Mouse (Mus musculus) gastrocnemius, postnatal 36 days (tissue): Measurements from ENCODE around the gene Morc2a. TPM values are rescaled to one million over a fixed set of nuclear protein-coding genes. Genes with fewer than 3 reads are reported as not detected.

Source experiments
- DNase-seq, 2 experiments: peaks; one replicate each; pipeline ENCODE4 v3.0.0; 2022
- intact Hi-C: fragments of 180-260 bp; cut with DNase I; formaldehyde crosslinking; loops from one replicate; pipeline ENCODE4 v1.15.1; 2025
- total RNA-seq, 2 experiments: library from RNA; stranded (reverse); gene quantifications; 2 replicates each; pipeline ENCODE4 v1.2.3; 2021

The Morc2a gene
- total RNA-seq, 2 experiments from 2014 or later, result 16.0 to 16.7 TPM

DNA sequence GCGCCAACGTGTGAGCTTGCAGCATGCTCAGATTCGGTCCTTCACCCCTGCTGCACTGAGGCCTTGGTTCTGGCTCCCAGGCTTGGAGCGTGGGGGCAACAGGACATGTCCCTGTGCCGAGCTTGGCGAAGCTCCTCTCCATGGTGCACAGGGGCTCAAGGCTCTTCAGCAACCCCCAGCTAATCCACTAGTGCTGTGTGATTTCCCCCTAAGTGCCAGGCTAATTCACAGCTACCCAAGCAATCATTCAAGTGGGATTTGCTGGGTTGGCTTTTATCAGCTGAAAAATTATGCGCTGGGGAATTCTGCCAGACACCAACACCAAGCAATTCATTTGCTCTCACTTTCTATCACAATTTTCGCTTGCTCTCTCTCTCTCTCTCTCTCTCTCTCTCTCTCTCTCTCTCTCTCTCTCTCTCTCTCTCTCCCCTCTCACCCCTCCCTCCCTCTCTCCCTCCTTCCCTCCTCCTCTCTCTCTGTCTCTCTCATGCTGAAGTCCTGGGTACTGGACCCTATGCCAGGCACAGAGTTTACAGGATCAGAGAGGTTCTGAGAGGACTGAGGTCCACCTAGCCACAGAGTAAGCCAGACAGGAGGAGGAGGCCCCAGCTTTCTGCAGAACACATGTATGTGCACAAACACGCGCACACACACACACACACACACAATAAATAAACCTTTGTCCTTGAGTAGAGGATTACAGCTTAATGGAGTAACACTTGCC, 76.5 kb downstream of the Morc2a start:
- DNase-seq, result no peak
- intact Hi-C loops, result no loop called here

- intact Hi-C loops, result no loop called here
- no peak for DNase-seq
These were observed 78.6 kb downstream of the Morc2a start for GRCm38 (mm10) chr11:3727438-3728105.

- intact Hi-C loops, result no loop called here
- DNase-seq, result no peak
These were observed 82.5 kb downstream of the Morc2a start for GRCm38 (mm10) chr11:3731469-3731868.

- DNase-seq, result no peak
- intact Hi-C loops, result no loop called here
These were observed 85.1 kb downstream of the Morc2a start for GRCm38 (mm10) chr11:3733933-3734636.

- DNase-seq, result no peak
- intact Hi-C loops, result no loop called here
These were observed 86.7 kb downstream of the Morc2a start for GRCm38 (mm10) chr11:3735715-3736114.

DNA sequence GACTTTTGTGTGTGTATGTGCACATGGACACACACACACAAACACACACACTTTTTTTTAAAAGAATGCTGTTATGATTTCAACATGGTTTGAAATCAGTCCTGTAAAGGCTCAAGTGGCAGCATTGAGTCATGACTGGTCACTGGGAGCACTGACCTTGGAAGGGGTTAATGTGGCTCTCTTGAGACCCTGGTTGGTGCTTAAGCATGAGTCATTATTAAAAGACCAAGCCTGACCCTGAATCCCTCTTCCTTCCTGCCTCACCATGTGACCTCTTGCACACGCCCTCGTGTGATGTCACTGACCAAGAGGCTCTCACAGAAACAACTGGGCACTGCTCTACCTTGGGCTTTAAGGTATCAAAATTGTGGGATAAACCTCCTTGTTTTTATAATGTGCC, 89.8 kb downstream of the Morc2a start:
- no peak for DNase-seq

More for the DNA sequence above, 89.8 kb downstream of the Morc2a start:
- intact Hi-C loops, result no loop called here

Other genes starting within 250 kb of the Morc2a start
- 10 to 100 TPM in 1 of 2 experiments, 1 to 10 TPM in 1; 9.8 to 11.9 TPM for gene Limk2, start 240.0 kb upstream of the Morc2a start, total RNA-seq
- gene Rnf185, start 196.8 kb upstream of the Morc2a start, total RNA-seq, result 10 to 100 TPM; 15.1 to 16.1 TPM
- gene Pla2g3, start 160.9 kb upstream of the Morc2a start, total RNA-seq, result under 1 TPM in 1 of 2 experiments, not detected in 1; 0.10 TPM
- gene Inpp5j, start 144.4 kb upstream of the Morc2a start, total RNA-seq, result 1 to 10 TPM; 3.4 to 4.1 TPM
- 10 to 100 TPM; 13.2 to 14.9 TPM for gene Selenom, start 134.5 kb upstream of the Morc2a start, total RNA-seq
- 10 to 100 TPM; 71.9 to 78.7 TPM for gene Smtn, start 108.6 kb upstream of the Morc2a start, total RNA-seq
- under 1 TPM; 0.30 to 0.66 TPM for gene Osbp2, start 214.7 kb downstream of the Morc2a start, total RNA-seq
- under 1 TPM; 0.10 to 0.13 TPM for gene 4921536K21Rik, start 245.9 kb downstream of the Morc2a start, total RNA-seq
- 10 to 100 TPM in 1 of 2 experiments, 1 to 10 TPM in 1; 5.9 to 11.4 TPM for gene Dusp18, start 246.0 kb downstream of the Morc2a start, total RNA-seq